Mouse (Mus musculus) cerebellum, adult 2 months (tissue): Measurements from ENCODE around the gene Ucp2.

Experiments used
- CTCF ChIP-seq: fragments of 200-500 bp; IDR thresholded peaks from 2 replicates; pipeline ENCODE4 v1.5.1; 2011; ENCODE audit warnings: low read depth, mild to moderate bottlenecking, control low read depth, low read length, moderate library complexity, borderline replicate concordance; ENCODE audit not compliant: insufficient read depth
- POLR2A ChIP-seq: fragments of 200-500 bp; IDR thresholded peaks from 2 replicates; pipeline ENCODE4 v1.6.1; 2011; ENCODE audit warnings: low read length, control low read depth, borderline replicate concordance; ENCODE audit not compliant: insufficient read depth

GRCm38 (mm10) chr7:100448985-100449384, 44.2 kb upstream of the Ucp2 start:
- TF ChIP-seq POLR2A = no peak
- TF ChIP-seq CTCF = no peak
